Mouse (Mus musculus): ENCODE results near the gene C2cd3.

C2cd3 gene

GRCm38 (mm10) chr7:100497402-100497801 is 125.4 kb downstream of the C2cd3 start:
- DNase-seq (ENCODE audit: low spot score in 2 of 2) = no peak

GRCm38 (mm10) chr7:100497982-100498381 is 125.9 kb downstream of the C2cd3 start:
- DNase-seq (ENCODE audit: low spot score in 2 of 2) = no peak

GRCm38 (mm10) chr7:100499465-100499864 is 127.4 kb downstream of the C2cd3 start:
- no peak for DNase-seq (ENCODE audit: low spot score in 2 of 2)

- no peak for DNase-seq (ENCODE audit: low spot score in 2 of 2)
These were observed 128.4 kb downstream of the C2cd3 start for GRCm38 (mm10) chr7:100500276-100500977.

- no peak for DNase-seq (ENCODE audit: low spot score in 2 of 2)
These were observed 129.2 kb downstream of the C2cd3 start for GRCm38 (mm10) chr7:100501027-100501843.

- DNase-seq (ENCODE audit: low spot score in 2 of 2) = no peak
These were observed 129.9 kb downstream of the C2cd3 start for GRCm38 (mm10) chr7:100501844-100502373.

- DNase-seq (ENCODE audit: low spot score in 2 of 2) = no peak
These were observed 130.4 kb downstream of the C2cd3 start for GRCm38 (mm10) chr7:100502374-100502922.

GRCm38 (mm10) chr7:100503076-100503475 is 131.0 kb downstream of the C2cd3 start:
- no peak for DNase-seq (ENCODE audit: low spot score in 2 of 2)

- DNase-seq (ENCODE audit: low spot score in 2 of 2) = no peak
These were observed 132.9 kb downstream of the C2cd3 start for GRCm38 (mm10) chr7:100504740-100505487.

- DNase-seq (ENCODE audit: low spot score in 2 of 2) = no peak
These were observed 134.5 kb downstream of the C2cd3 start for GRCm38 (mm10) chr7:100506494-100506893.

- DNase-seq (ENCODE audit: low spot score in 2 of 2) = no peak
These were observed 136.6 kb downstream of the C2cd3 start for GRCm38 (mm10) chr7:100508670-100509069.

- DNase-seq (ENCODE audit: low spot score in 2 of 2) = no peak
These were observed 139.6 kb downstream of the C2cd3 start for GRCm38 (mm10) chr7:100511602-100512001.

- DNase-seq (ENCODE audit: low spot score in 2 of 2) = no peak
These were observed 142.5 kb downstream of the C2cd3 start, which contains the start of gene Dnajb13 for GRCm38 (mm10) chr7:100514573-100514972. TSS of gene Dnajb13 (minus strand) at chr7:100514960.
